In genomic region chr8:77012641-77013040, GRCm38 (mm10) we compare ENCODE assay signal across 16 mouse cellular contexts.
A peak's percentile ranks its signal among the peaks of the same experiment; 100 is the strongest.
DNase-seq lines count a peak whose midpoint lies in the region; ATAC-seq and TF ChIP-seq lines count a peak whose summit lies in the region.
"Had no signal": no experiment of that assay in that cellular context is flagged by ENCODE, and none has a peak within 500 bp of the region (broad histone marks: within the 10 kb centered on the region; RNA-seq: fewer than 3 reads in every experiment).

No protein-coding gene starts in this region.

- ATAC-seq in liver, postnatal 0 days: no peak
- 0 out of 2 replicates have a peak, but pooled peaks have one; percentile 6 for ATAC-seq in midbrain, embryonic 16.5 days
- no peak for ATAC-seq in hindbrain, embryonic 12.5 days (ENCODE audit: low FRiP score)
- ATAC-seq in neural tube, embryonic 15.5 days (ENCODE audit: low FRiP score): no peak
- ATAC-seq: hindbrain, postnatal 0 days had no signal

- peaks cover 3% of the 10 kb centered on the region; the same call in 1 of the 2 replicates for H3K79me2 ChIP-seq in liver, adult 2 months (ENCODE audit: control insufficient read depth, insufficient read depth, low read length)

- intact Hi-C loops in heart, postnatal 14 days (cut with DNase I): no loop called here

- peak; percentile 21 for DNase-seq in liver, adult 2 months (ENCODE audit: extremely low read depth, low read depth, low spot score)
- no peak for DNase-seq in liver, postnatal 0 days
- no peak for DNase-seq in midbrain, embryonic 10.5 days (ENCODE audit: low spot score)
- peak; percentile 12 to 49 for DNase-seq in heart, postnatal 14 days
- DNase-seq: adrenal gland, adult 2 months; adrenal gland, postnatal 25 days; cerebellum, adult 18-20 months; cerebellum, adult 9-11 months; gastrocnemius, adult 2 months; gastrocnemius, postnatal 25 days; kidney, adult 11 months had no signal

- no peak overlapping the region for H3K4me3 ChIP-seq in liver, adult 2 months (ENCODE audit: insufficient read depth, low read depth, low read length)
- H3K4me3 ChIP-seq in liver, postnatal 0 days (ENCODE audit: low read depth, low read length): no peak overlapping the region
- H3K4me3 ChIP-seq in midbrain, embryonic 16.5 days (ENCODE audit: low read depth, low read length): no peak overlapping the region
- H3K4me3 ChIP-seq in midbrain, embryonic 10.5 days: no peak overlapping the region
- H3K4me3 ChIP-seq in hindbrain, embryonic 12.5 days: no peak overlapping the region
- H3K4me3 ChIP-seq in neural tube, embryonic 15.5 days (replicated peaks): no peak overlapping the region
- H3K4me3 ChIP-seq: embryonic facial prominence, embryonic 10.5 days; gastrocnemius, adult 2 months had no signal

- H3K27me3 ChIP-seq in liver, adult 2 months (ENCODE audit: control insufficient read depth, insufficient read depth, low read length): no peaks in the 10 kb centered on the region
- no peaks in the 10 kb centered on the region for H3K27me3 ChIP-seq in liver, postnatal 0 days (ENCODE audit: insufficient read depth, low read length)
- no peaks in the 10 kb centered on the region for H3K27me3 ChIP-seq in midbrain, embryonic 16.5 days (ENCODE audit: control insufficient read depth, insufficient read depth, low read depth, low read length)
- H3K27me3 ChIP-seq in midbrain, embryonic 10.5 days (ENCODE audit: low read depth, poor library complexity, severe bottlenecking): no peaks in the 10 kb centered on the region
- no peaks in the 10 kb centered on the region for H3K27me3 ChIP-seq in hindbrain, embryonic 12.5 days
- no peaks in the 10 kb centered on the region for H3K27me3 ChIP-seq in neural tube, embryonic 15.5 days (replicated peaks)

- TF ChIP-seq CTCF in liver, adult 2 months (IDR thresholded peaks at IDR 0.05; ENCODE audit: low read depth, low read length): no peak
- no peak for TF ChIP-seq CTCF in liver, postnatal 0 days (IDR thresholded peaks at IDR 0.05; ENCODE audit: low read depth)

- 68% methylated on average over 6 of the region's 6 CpGs for WGBS in liver, adult 2 months
- WGBS in liver, postnatal 0 days (ENCODE audit: insufficient replicate concordance): 69% methylated on average over 6 of the region's 6 CpGs
- 60% methylated on average over 6 of the region's 6 CpGs for WGBS in midbrain, embryonic 16.5 days
- 84% methylated on average over 6 of the region's 6 CpGs for WGBS in midbrain, embryonic 10.5 days
- WGBS in hindbrain, embryonic 12.5 days: 74% methylated on average over 6 of the region's 6 CpGs
- WGBS in neural tube, embryonic 15.5 days: 89% methylated on average over 6 of the region's 6 CpGs

- H3K9ac ChIP-seq in liver, adult 2 months (ENCODE audit: low read depth, low read length): no peak overlapping the region
- no peak overlapping the region for H3K9ac ChIP-seq in liver, postnatal 0 days (replicated peaks)
- H3K9ac ChIP-seq in midbrain, embryonic 16.5 days (ENCODE audit: low read depth, low read length): no peak overlapping the region
- H3K9ac ChIP-seq in hindbrain, embryonic 12.5 days: no peak overlapping the region
- no peak overlapping the region for H3K9ac ChIP-seq in neural tube, embryonic 15.5 days (replicated peaks)

- no peaks in the 10 kb centered on the region for H3K36me3 ChIP-seq in liver, adult 2 months (ENCODE audit: control insufficient read depth, insufficient read depth, low read length)
- H3K36me3 ChIP-seq in liver, postnatal 0 days (replicated peaks; ENCODE audit: insufficient read depth, low read length): no peaks in the 10 kb centered on the region
- no peaks in the 10 kb centered on the region for H3K36me3 ChIP-seq in midbrain, embryonic 16.5 days (ENCODE audit: control insufficient read depth, insufficient read depth, low read length)
- no peaks in the 10 kb centered on the region for H3K36me3 ChIP-seq in midbrain, embryonic 10.5 days
- H3K36me3 ChIP-seq in hindbrain, embryonic 12.5 days: no peaks in the 10 kb centered on the region
- H3K36me3 ChIP-seq in neural tube, embryonic 15.5 days: no peaks in the 10 kb centered on the region
- H3K36me3 ChIP-seq: embryonic facial prominence, embryonic 10.5 days had no signal

- no peak for TF ChIP-seq EP300 in liver, postnatal 0 days (IDR thresholded peaks at IDR 0.05; ENCODE audit: low read depth)

- 0 out of 2 replicates have a peak, but pooled peaks cover 3% of the 10 kb centered on the region for H3K9me3 ChIP-seq in liver, postnatal 0 days (ENCODE audit: low read length)
- no peaks in the 10 kb centered on the region for H3K9me3 ChIP-seq in midbrain, embryonic 16.5 days (replicated peaks; ENCODE audit: control insufficient read depth, low read length, poor library complexity, severe bottlenecking)
- no peaks in the 10 kb centered on the region for H3K9me3 ChIP-seq in midbrain, embryonic 10.5 days (replicated peaks)
- no peaks in the 10 kb centered on the region for H3K9me3 ChIP-seq in hindbrain, embryonic 12.5 days (replicated peaks)
- H3K9me3 ChIP-seq in neural tube, embryonic 15.5 days (replicated peaks): no peaks in the 10 kb centered on the region
- H3K9me3 ChIP-seq: embryonic facial prominence, embryonic 10.5 days had no signal

- H3K4me1 ChIP-seq in liver, adult 2 months (ENCODE audit: control insufficient read depth, insufficient read depth, low read length): peaks cover 2% of the 10 kb centered on the region; the same call in 1 of the 2 replicates
- H3K4me1 ChIP-seq in liver, postnatal 0 days (ENCODE audit: insufficient read depth): no peaks in the 10 kb centered on the region
- H3K4me1 ChIP-seq in midbrain, embryonic 16.5 days (ENCODE audit: control insufficient read depth, insufficient read depth, low read length): peaks cover 6% of the 10 kb centered on the region
- H3K4me1 ChIP-seq in midbrain, embryonic 10.5 days: peaks cover 7% of the 10 kb centered on the region
- no peaks in the 10 kb centered on the region for H3K4me1 ChIP-seq in hindbrain, embryonic 12.5 days
- H3K4me1 ChIP-seq in neural tube, embryonic 15.5 days: no peaks in the 10 kb centered on the region
- H3K4me1 ChIP-seq: embryonic facial prominence, embryonic 10.5 days had no signal

- no peak overlapping the region for H3K4me2 ChIP-seq in liver, postnatal 0 days (ENCODE audit: low read depth, low read length)
- no peak overlapping the region for H3K4me2 ChIP-seq in midbrain, embryonic 16.5 days (ENCODE audit: low read length)
- no peak overlapping the region for H3K4me2 ChIP-seq in hindbrain, embryonic 12.5 days (replicated peaks)
- no peak overlapping the region for H3K4me2 ChIP-seq in neural tube, embryonic 15.5 days

- H3K27ac ChIP-seq in liver, adult 2 months (replicated peaks; ENCODE audit: insufficient read depth, low read depth, low read length): no peak overlapping the region
- no peak overlapping the region for H3K27ac ChIP-seq in liver, postnatal 0 days (ENCODE audit: low read depth)
- no peak overlapping the region for H3K27ac ChIP-seq in midbrain, embryonic 16.5 days (ENCODE audit: low read length)
- H3K27ac ChIP-seq in midbrain, embryonic 10.5 days (replicated peaks): no peak overlapping the region
- H3K27ac ChIP-seq in hindbrain, embryonic 12.5 days: no peak overlapping the region
- H3K27ac ChIP-seq in neural tube, embryonic 15.5 days (replicated peaks): no peak overlapping the region
- H3K27ac ChIP-seq: embryonic facial prominence, embryonic 10.5 days; gastrocnemius, adult 2 months; hindbrain, postnatal 0 days had no signal

- no peak for TF ChIP-seq POLR2A in liver, adult 2 months (IDR thresholded peaks at IDR 0.05; ENCODE audit: extremely low read depth, insufficient read depth, low read length)

Comparison
In these comparisons a context has a peak if more than half of its experiments do, and no peak if none do; other contexts are left out.
1. DNase-seq: peak in liver, adult 2 months (single experiment) and heart, postnatal 14 days (2 of 2); none in liver, postnatal 0 days (single experiment) and midbrain, embryonic 10.5 days (single experiment).